Mouse (Mus musculus): ENCODE data around the gene Mcrip1. TPM values are rescaled to one million over a fixed set of nuclear protein-coding genes. Genes with fewer than 3 reads are reported as not detected.
"Not testable (repeated sequence)": the region's sequence is repeated elsewhere in the genome, so short reads cannot be mapped to it uniquely, and the experiment has no call there.

Mcrip1 gene
- polyA plus RNA-seq (2015; fragmentation: Nextera tagmentation; extraction: Ambion mirVana): 218 and 232 TPM in 2 replicates

DNA sequence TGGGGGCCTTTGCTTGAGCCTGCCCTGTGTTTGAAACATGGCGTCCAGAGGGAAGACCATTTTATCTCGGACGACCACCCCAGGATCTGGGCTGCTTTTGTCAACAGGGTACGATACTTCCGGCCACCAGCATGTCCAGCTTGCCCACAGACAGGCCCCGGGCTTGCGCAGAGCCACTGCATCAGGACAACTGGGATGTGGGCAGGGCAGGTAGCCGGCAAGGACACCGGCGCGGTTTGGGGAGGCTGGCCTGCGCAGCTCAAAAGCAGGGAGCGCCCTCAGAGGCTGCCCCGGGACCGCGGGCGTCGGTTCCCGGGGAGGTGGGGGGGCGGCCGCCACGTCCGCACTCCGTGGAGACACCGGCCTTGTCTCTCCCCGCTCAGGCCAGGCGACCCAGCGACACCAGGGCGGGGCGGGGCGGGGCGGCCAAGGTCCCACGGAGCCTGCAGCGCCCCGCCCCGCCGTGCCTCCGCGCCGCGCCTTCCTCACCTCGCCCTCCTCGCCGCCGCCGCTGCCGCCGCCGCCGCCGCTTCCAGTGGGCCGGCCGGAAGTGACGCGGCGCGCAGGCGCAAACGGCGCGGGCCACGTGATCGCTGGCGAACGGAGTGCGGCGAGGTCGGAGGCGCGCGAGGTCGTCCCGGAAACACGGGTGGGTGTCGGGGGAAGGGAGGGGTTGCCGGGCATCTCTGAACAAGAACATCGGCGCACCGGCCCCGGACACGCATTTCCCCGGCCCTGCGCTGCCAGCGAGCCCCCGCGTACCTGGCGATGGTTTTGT is at the start of gene Mcrip1:
Gene Mcrip1, minus strand, starts transcription at position 560 of the 778 bp plus-strand sequence.
- H3K4me1 ChIP-seq (ENCODE audit: insufficient read depth, low read length): peaks cover 32% of the 10 kb centered on the region
- H3K27ac ChIP-seq (ENCODE audit: low read length): peak within 1 kb of the TSS; percentile 96
- no peaks in the 10 kb centered on the region for H3K27me3 ChIP-seq (ENCODE audit: insufficient read depth, low read length)
- peak; percentile 86 for ATAC-seq (ENCODE audit: low FRiP score, low TSS enrichment)
- under 1% methylated on average over 66 of the region's 87 CpGs for WGBS
- H3K4me2 ChIP-seq (replicated peaks; ENCODE audit: low read depth, low read length): peak within 1 kb of the TSS; percentile 95
- H3K4me3 ChIP-seq (ENCODE audit: low read length): peak within 1 kb of the TSS; percentile 95
- H3K36me3 ChIP-seq (ENCODE audit: insufficient read depth, low read length): peaks cover 7% of the 10 kb centered on the region
- peak within 1 kb of the TSS; percentile 97 for H3K9ac ChIP-seq (replicated peaks; ENCODE audit: low read length)
- H3K9me3 ChIP-seq (ENCODE audit: low read length): no peaks in the 10 kb centered on the region

DNA sequence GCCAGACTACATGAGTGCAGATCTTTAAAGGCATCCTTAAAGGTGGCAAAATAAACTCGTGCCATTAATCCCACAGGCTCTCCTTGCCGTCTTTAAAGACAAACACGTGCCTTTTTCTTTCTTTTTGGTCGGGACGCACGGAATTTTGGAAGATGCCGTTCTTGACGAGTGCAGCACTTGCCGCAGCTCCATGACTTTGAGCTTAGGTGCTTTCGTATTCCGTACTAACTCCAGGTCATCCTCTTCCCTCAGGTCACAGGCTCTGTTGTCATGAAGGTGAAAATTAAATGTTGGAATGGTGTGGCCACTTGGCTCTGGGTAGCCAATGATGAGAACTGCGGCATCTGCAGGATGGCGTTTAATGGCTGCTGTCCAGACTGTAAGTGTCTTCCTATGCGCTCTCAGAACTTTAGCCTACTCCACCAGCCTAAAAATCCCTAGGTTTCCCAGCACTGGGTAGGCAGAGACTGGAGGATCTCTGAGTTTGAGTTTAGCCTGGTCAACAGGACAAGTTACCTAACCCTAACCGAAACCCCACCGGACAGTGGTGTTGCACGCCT is 49.5 kb upstream of the Mcrip1 start:
- Histone ChIP-seq H3K27me3 (ENCODE audit: insufficient read depth, low read length) (no peaks in the 10 kb centered on the region), H3K4me1 (ENCODE audit: insufficient read depth, low read length) (peaks cover 18% of the 10 kb centered on the region), H3K9me3 (ENCODE audit: low read length) (no peaks in the 10 kb centered on the region), H3K4me2 (replicated peaks; ENCODE audit: low read depth, low read length) (peak overlapping the region; percentile 84), H3K9ac (replicated peaks; ENCODE audit: low read length) (peak overlapping the region; percentile 97), H3K27ac (ENCODE audit: low read length) (peak overlapping the region; percentile 82), H3K36me3 (ENCODE audit: insufficient read depth, low read length) (peaks cover 46% of the 10 kb centered on the region), H3K4me3 (ENCODE audit: low read length) (peak overlapping the region; percentile 91)
- WGBS: 41% methylated on average over 17 of the region's 17 CpGs
- no peak for ATAC-seq (ENCODE audit: low FRiP score, low TSS enrichment)

DNA sequence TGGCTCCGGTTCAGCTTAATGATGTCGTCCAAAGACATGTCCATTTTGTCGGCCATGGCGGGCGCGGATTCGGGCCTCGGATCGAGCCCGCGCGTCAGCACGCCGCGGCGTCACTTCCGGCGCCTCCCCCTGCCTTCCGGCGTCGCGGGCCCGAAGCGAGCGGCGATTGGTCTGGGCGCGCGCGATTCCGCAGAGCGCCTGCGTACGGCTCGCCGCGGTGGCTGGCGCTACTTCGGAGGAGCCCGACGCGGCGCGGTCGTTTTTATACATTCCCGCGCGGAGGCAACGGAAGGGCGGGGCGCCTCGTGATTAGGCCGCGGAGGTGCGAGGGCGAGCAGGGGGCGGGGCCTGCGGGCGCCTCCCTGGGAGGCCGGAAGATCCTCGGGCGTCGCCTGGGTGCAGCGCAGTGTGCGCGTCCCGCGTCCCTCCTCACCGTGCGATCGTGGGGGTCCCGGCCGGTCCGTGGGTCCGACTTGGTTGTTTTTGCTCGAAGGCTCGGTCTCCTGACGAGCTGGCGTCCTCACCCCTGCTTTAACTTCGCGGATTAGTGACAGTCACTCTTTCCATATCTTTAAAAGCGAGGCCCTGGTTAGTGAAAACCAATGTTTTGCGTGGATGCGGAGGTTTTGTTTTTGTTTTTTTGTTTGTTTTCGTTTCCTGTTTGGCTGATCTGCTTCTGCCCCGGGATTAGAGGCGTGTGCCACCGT is 48.9 kb upstream of the Mcrip1 start, which contains the start of the genes Alyref and Anapc11:
Gene Alyref, minus strand, starts transcription at position 83 of the 707 bp plus-strand sequence.
Gene Anapc11, plus strand, starts transcription at position 139 of the 707 bp plus-strand sequence.
- H3K27me3 ChIP-seq (ENCODE audit: insufficient read depth, low read length): no peaks in the 10 kb centered on the region
- H3K36me3 ChIP-seq (ENCODE audit: insufficient read depth, low read length): peaks cover 50% of the 10 kb centered on the region
- peak within 1 kb of the TSS; percentile 91 for H3K4me3 ChIP-seq (ENCODE audit: low read length)
- peak within 1 kb of the TSS; percentile 97 for H3K9ac ChIP-seq (replicated peaks; ENCODE audit: low read length)
- H3K9me3 ChIP-seq (ENCODE audit: low read length): no peaks in the 10 kb centered on the region
- under 1% methylated on average over 85 of the region's 88 CpGs for WGBS
- peaks cover 18% of the 10 kb centered on the region for H3K4me1 ChIP-seq (ENCODE audit: insufficient read depth, low read length)
- H3K4me2 ChIP-seq (replicated peaks; ENCODE audit: low read depth, low read length): peak within 1 kb of the TSS; percentile 92
- peak; percentile 98 for ATAC-seq (ENCODE audit: low FRiP score, low TSS enrichment)
- H3K27ac ChIP-seq (ENCODE audit: low read length): peak within 1 kb of the TSS; percentile 84

DNA sequence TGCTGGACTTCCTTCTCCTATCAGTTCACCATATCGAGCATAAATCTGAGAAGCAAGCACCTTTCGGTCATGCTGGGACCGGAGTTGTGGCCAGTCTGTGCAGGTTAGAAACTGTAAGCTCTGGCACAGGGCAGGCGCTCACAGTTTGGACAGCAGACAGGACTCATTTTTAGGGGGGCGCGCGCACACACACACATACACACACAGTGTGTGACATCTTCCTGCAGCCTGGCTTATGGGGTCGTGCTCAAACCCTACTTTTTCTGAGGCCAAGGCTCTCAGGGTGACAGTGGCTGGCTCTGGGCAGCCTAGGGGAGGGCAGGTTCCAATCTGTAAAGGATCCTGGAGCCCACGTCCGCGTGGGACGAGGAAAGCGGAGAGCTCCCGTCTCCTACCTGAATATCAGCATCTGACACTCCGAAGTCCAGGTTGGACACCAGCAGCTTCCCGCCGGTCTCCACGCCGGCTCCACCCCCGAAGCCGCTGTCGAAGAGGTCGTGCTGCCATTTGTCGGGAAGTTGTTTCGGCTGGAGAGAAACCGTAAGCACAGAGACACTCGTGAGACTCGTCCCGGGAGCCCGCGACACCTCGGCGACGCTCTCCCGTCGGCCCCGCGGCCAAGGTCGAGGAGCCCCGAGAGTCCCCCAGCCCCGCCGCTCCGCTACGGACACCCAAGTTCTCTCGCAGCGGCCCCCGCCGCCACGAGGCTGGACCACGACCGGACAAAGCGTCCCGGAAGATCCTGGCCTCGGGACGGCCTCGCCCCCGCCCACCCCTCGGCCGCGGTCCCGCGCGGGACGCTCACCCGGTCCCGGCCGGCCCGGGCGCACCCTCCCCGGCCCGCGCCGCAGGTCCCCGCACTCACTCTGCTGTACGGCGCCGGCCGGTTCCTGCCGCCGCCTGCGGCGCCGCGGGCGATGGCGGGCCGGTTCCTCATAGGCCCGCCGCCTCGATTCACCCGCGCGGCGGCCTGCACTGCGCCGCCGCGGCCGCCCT is 48.0 kb upstream of the Mcrip1 start:
- H3K4me2 ChIP-seq (replicated peaks; ENCODE audit: low read depth, low read length): peak overlapping the region; percentile 92
- peak; percentile 75 for ATAC-seq (ENCODE audit: low FRiP score, low TSS enrichment)
- H3K27ac ChIP-seq (ENCODE audit: low read length): peak overlapping the region; percentile 84
- peaks cover 51% of the 10 kb centered on the region for H3K36me3 ChIP-seq (ENCODE audit: insufficient read depth, low read length)
- H3K4me3 ChIP-seq (ENCODE audit: low read length): peak overlapping the region; percentile 91
- no peaks in the 10 kb centered on the region for H3K27me3 ChIP-seq (ENCODE audit: insufficient read depth, low read length)
- H3K9ac ChIP-seq (replicated peaks; ENCODE audit: low read length): peak overlapping the region; percentile 97
- WGBS: 3% methylated on average over 91 of the region's 99 CpGs
- no peaks in the 10 kb centered on the region for H3K9me3 ChIP-seq (ENCODE audit: low read length)
- H3K4me1 ChIP-seq (ENCODE audit: insufficient read depth, low read length): peaks cover 18% of the 10 kb centered on the region

DNA sequence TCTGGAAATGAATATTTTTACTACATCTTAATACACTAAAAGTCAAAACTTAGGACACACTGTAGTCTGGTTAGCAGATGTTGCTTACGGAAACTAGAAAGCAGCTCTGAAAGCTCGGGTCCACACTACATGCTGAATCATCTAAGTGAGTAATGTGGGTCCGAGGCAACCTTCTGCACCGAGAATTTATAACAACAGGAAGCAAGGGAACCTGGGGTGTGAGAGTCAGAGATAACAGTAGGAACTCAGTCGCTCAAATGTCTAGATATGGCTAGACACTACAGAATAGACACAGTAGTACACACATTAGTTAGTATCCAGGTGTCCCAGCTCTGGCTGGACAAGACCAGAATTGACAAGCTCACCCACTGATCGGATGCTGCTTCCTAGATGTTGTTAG is 39.0 kb upstream of the Mcrip1 start:
- 91% methylated on average over 6 of the region's 6 CpGs for WGBS
- no peak for ATAC-seq (ENCODE audit: low FRiP score, low TSS enrichment)
- Histone ChIP-seq H3K36me3 (ENCODE audit: insufficient read depth, low read length) (peaks cover 68% of the 10 kb centered on the region), H3K4me3 (ENCODE audit: low read length) (no peak overlapping the region), H3K9ac (replicated peaks; ENCODE audit: low read length) (no peak overlapping the region), H3K27me3 (ENCODE audit: insufficient read depth, low read length) (no peaks in the 10 kb centered on the region), H3K27ac (ENCODE audit: low read length) (no peak overlapping the region), H3K4me1 (ENCODE audit: insufficient read depth, low read length) (no peaks in the 10 kb centered on the region), H3K4me2 (replicated peaks; ENCODE audit: low read depth, low read length) (no peak overlapping the region), H3K9me3 (ENCODE audit: low read length) (0 out of 2 replicates have a peak, but pooled peaks cover 4% of the 10 kb centered on the region)

DNA sequence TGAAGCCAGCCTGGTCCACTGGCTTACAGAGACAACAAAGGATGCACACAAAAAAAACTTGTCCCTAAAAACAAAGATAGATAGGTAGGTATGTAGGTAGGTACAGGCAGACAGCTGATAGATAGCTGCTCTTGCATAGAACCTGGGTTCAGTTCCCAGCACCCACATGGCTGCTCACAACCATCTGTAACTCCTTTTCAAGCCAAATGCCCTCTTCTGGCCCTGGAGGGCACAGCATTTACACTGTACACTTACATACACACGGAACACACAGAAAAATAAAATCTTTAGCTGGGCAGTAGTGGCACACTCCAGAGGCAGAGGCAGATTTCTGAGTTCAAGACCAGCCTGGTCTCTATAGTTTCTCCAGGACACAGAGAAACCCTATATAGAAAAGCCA is 34.4 kb upstream of the Mcrip1 start:
- Histone ChIP-seq H3K36me3 (ENCODE audit: insufficient read depth, low read length) (peaks cover 45% of the 10 kb centered on the region), H3K4me2 (replicated peaks; ENCODE audit: low read depth, low read length) (no peak overlapping the region), H3K4me1 (ENCODE audit: insufficient read depth, low read length) (peaks cover 25% of the 10 kb centered on the region), H3K27me3 (ENCODE audit: insufficient read depth, low read length) (no peaks in the 10 kb centered on the region), H3K27ac (ENCODE audit: low read length) (no peak overlapping the region), H3K9me3 (ENCODE audit: low read length) (0 out of 2 replicates have a peak, but pooled peaks cover 4% of the 10 kb centered on the region), H3K4me3 (ENCODE audit: low read length) (no peak overlapping the region), H3K9ac (replicated peaks; ENCODE audit: low read length) (no peak overlapping the region)
- 100% methylated on average over 1 of the region's 1 CpGs for WGBS
- no peak for ATAC-seq (ENCODE audit: low FRiP score, low TSS enrichment)

DNA sequence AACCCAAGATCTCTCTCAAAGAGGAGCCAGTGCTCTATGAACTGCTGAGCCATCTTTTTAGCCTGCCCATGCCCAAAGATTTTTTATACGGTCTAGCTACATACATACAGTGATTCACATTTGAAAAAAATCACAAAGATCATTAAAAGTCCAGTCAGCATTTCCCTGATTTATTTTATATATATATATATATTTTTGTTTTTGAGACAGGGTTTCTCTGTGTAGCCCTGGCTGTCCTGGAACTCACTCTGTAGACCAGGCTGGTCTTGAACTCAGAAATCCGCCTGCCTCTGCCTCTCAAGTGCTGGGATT is 33.4 kb upstream of the Mcrip1 start:
- H3K4me3 ChIP-seq (ENCODE audit: low read length); H3K27me3 ChIP-seq (ENCODE audit: insufficient read depth, low read length); H3K27ac ChIP-seq (ENCODE audit: low read length); H3K4me2 ChIP-seq (replicated peaks; ENCODE audit: low read depth, low read length); H3K9me3 ChIP-seq (ENCODE audit: low read length); H3K9ac ChIP-seq (replicated peaks; ENCODE audit: low read length); ATAC-seq (ENCODE audit: low FRiP score, low TSS enrichment): not testable (repeated sequence)
- Histone ChIP-seq H3K36me3 (ENCODE audit: insufficient read depth, low read length) (peaks cover 47% of the 10 kb centered on the region), H3K4me1 (ENCODE audit: insufficient read depth, low read length) (peaks cover 35% of the 10 kb centered on the region)
- WGBS: 87% methylated on average over 2 of the region's 2 CpGs

DNA sequence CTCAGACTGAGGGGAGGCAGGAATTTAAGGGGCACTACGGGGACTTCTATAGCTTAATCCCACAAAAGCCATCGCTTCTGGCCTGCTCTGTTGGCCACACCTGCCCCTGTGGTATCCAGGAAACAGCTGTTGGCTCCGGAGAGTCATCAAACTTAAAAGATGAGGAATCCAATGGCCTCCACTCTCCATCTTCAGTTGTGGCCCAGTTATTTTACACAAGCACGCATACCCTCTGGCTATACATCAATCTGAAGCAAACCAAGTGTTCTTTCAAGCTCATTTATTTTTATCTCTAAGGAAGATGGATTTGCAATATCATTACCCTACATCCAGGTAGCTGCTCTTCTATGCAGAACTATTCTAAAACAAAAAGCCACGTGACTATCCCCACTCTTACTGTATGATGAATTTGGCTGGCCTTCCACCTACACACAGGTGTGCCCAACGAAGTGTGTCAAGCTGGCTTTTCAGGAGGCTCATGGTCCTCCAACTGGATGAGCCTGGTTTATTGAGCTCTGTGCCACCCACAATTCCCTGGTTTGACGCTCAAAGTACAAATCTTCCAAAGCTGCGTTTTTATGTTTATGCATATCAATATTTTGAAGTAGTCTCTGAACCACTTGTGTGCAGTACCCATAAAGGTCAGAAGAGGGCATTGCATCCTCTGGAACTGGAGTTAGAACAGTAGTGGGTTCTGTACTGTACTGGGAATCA is 32.9 kb upstream of the Mcrip1 start:
- H3K36me3 ChIP-seq (ENCODE audit: insufficient read depth, low read length): peaks cover 52% of the 10 kb centered on the region
- peak overlapping the region; percentile 90 for H3K27ac ChIP-seq (ENCODE audit: low read length)
- H3K27me3 ChIP-seq (ENCODE audit: insufficient read depth, low read length): no peaks in the 10 kb centered on the region
- ATAC-seq (ENCODE audit: low FRiP score, low TSS enrichment): no peak
- peak overlapping the region; percentile 61 for H3K4me2 ChIP-seq (replicated peaks; ENCODE audit: low read depth, low read length)
- 73% methylated on average over 8 of the region's 8 CpGs for WGBS
- H3K9ac ChIP-seq (replicated peaks; ENCODE audit: low read length): peak overlapping the region; percentile 97
- 0 out of 2 replicates have a peak, but pooled peaks cover 4% of the 10 kb centered on the region for H3K9me3 ChIP-seq (ENCODE audit: low read length)
- H3K4me1 ChIP-seq (ENCODE audit: insufficient read depth, low read length): peaks cover 39% of the 10 kb centered on the region
- H3K4me3 ChIP-seq (ENCODE audit: low read length): peak overlapping the region; percentile 88
